Mouse (Mus musculus): ENCODE results near the gene Dnah2. TPM values are rescaled to one million over a fixed set of nuclear protein-coding genes. Genes with fewer than 3 reads are reported as not detected.
A peak's percentile ranks its signal among the peaks of the same experiment; 100 is the strongest.

The Dnah2 gene
- polyA plus RNA-seq, 1 experiment from 2014 or later: 1.4 TPM

DNA sequence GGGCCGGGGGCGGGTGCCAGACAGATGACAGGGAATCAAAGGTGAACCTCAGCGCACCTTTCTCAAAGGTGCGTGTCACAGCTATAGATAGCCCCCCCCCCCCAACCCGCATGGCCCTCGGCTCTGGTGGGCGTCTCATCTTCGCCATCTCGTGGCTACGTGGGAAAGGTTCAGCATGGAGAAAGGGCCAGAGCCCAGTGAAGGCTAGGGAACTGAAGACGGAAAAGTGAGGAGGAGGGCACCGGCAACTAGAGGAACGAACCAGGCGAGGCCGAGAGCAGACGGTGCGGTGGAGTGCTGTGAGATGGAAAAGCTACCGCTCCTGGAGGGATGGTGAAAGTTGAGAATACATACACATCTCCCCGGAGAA lies 129.5 kb downstream of the Dnah2 start:
- H3K4me1 ChIP-seq: peaks cover 57% of the 10 kb centered on the region
- H3K27me3 ChIP-seq: peaks cover 33% of the 10 kb centered on the region
- peak overlapping the region; percentile 99 for H3K27ac ChIP-seq
- WGBS: under 1% methylated on average over 19 of the region's 19 CpGs
- H3K9me3 ChIP-seq (replicated peaks): no peaks in the 10 kb centered on the region
- H3K9ac ChIP-seq: peak overlapping the region; percentile 65
- H3K4me2 ChIP-seq (replicated peaks): peak overlapping the region; percentile 99
- H3K36me3 ChIP-seq: no peaks in the 10 kb centered on the region
- no peak for ATAC-seq (ENCODE audit: low FRiP score)
- peak overlapping the region; percentile 63 for H3K4me3 ChIP-seq

DNA sequence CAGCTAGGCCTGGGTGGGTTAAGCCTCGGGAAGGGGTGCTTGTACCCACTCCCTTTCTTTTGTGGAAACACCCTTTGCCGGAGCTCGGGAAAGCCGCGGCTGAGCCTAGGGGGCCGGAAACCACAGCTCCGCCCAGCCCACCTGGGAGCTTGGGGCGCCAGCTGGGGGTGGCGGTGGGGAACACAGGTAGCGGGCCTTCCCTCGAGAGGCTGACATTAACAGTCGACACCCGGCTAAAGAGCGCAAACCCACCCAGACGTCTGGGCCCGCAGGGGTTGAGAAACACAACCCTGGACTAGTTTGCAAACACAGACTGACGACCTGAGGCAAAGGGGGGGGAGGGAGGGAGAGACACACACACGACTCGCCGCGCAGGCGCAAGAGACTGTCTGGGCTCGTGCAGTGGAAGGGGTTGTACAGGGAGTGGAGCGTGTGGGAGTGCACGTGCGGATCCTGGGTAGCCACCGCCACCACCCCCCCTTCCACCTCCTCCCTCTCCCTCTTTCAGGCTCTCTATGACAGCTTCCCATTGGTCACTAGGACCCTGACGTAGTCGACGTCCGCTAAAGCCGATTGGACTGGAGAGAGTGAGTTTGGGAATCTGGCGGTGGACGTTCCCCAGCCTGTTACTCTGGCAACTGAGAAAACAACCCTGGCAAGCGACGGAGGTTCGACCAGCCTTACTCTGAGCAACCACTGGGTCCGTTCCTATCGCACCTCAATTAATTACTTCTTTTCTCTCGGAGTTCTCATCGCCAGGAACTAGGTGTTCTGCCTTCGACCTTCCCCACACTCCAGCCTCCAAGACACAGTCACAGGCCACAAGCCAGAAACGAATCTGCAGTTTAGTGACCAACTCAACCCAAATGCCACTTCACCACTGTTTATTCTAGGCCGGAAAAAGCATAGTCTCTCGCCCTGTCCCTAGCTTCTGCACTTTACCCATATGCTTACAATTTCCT lies 130.1 kb downstream of the Dnah2 start:
- Histone ChIP-seq H3K9me3 (replicated peaks) (no peaks in the 10 kb centered on the region), H3K4me1 (peaks cover 64% of the 10 kb centered on the region), H3K27ac (peak overlapping the region; percentile 99), H3K36me3 (no peaks in the 10 kb centered on the region), H3K4me2 (replicated peaks) (peak overlapping the region; percentile 99), H3K27me3 (peaks cover 33% of the 10 kb centered on the region), H3K9ac (peak overlapping the region; percentile 65), H3K4me3 (peak overlapping the region; percentile 63)
- ATAC-seq (ENCODE audit: low FRiP score): peak; percentile 90
- under 1% methylated on average over 42 of the region's 45 CpGs for WGBS

DNA sequence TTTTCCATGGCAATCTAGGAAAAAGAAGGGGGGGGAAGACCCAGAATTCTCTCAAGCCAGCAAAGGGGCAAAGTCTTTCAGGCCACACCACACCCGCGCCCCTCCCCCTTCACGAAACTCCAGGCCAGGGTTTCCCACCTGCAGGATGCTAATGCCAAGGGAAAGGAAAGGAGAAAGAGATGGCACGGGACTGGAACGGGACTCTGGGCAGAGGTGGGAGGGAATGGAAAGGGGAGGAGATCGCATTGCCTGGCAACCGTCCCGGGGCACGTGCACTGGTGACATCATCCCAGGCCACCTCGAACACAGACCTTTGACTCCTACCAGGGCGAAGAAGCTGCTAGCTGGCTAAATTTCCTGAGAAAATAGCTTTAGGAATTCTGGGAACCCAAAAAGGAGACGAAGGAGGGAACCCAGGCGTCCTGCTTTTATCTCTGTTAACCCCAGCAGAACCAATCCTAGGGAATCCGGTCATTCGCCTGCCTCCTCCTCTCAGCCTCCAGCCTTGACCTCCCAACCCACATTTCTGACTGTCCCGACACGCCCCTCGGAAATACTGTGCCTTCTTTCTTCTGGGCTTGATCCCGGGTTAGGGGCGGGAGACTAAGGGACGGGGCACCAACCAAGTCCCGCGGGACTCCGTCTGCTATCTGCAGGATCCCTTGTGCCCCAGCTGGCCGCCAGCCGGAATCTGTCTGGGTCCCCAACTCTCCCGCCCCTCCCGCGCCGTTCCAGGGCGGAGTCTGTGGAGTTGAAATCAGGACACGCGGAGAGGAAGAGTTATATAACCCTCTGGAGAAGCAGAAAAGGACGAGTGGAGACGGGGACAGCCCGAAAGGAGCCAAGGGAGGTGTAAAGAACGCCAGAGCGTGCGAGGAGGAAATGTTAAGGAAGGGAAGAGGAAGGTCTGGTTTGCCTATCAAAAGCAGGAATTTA lies 131.2 kb downstream of the Dnah2 start:
- peak overlapping the region; percentile 99 for H3K27ac ChIP-seq
- peak; percentile 26 for ATAC-seq (ENCODE audit: low FRiP score)
- H3K27me3 ChIP-seq: peaks cover 26% of the 10 kb centered on the region
- H3K9ac ChIP-seq: peak overlapping the region; percentile 95
- H3K4me3 ChIP-seq: peak overlapping the region; percentile 63
- H3K4me2 ChIP-seq (replicated peaks): peak overlapping the region; percentile 99
- H3K4me1 ChIP-seq: peaks cover 74% of the 10 kb centered on the region
- WGBS: under 1% methylated on average over 39 of the region's 39 CpGs
- no peaks in the 10 kb centered on the region for H3K9me3 ChIP-seq (replicated peaks)
- peaks cover 4% of the 10 kb centered on the region; the same call in 1 of the 2 replicates for H3K36me3 ChIP-seq

DNA sequence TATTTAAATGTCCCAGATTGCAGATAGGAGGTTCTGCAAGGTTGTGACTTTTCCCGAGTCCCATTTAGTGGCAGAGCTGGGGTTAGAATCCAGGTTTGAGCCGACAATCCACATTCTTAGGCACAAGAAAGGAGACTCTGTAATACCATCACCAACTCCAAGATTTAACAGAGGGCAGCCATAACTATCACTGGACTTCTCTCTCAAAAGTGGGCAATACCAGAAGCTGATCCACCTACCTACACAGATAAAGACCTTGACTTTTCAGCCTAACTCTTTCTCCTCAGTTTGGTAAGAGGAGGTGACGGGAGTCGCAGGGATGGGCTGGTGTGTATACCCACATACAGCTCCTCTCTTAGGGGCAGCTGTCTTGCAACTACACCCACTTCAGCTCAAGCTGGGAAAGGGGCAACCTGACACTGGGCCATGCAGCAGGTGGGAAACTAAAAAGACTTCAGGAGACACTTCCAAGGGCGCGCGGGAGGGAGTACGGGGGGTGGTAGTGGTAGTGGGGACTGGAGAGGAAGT lies 131.9 kb downstream of the Dnah2 start:
- H3K27ac ChIP-seq: peak overlapping the region; percentile 99
- WGBS: 6% methylated on average over 8 of the region's 8 CpGs

DNA sequence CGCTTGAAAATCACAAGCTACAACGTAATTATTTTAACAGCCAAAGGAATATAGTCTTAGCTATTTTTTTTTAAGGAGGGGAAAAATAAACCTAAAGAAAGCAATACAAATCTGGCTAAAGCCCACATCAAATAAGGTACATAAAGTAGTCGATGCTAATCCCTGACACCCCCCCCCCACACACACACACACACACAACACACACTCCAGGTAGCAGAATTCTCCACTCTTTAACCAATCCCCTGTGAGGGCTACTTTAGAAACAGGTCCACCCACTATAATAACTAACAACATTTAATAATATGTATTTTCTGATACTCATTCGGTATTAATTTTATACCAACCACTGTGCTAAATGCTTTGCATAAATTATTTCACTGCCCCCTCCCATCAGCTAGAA lies 132.4 kb downstream of the Dnah2 start:
- 0% methylated on average over 4 of the region's 4 CpGs for WGBS
- Histone ChIP-seq H3K4me3 (peak overlapping the region; percentile 63), H3K9ac (peak overlapping the region; percentile 95), H3K9me3 (replicated peaks) (no peaks in the 10 kb centered on the region), H3K36me3 (peaks cover 7% of the 10 kb centered on the region; the same call in 1 of the 2 replicates), H3K27ac (peak overlapping the region; percentile 99), H3K4me2 (replicated peaks) (peak overlapping the region; percentile 99), H3K27me3 (peaks cover 14% of the 10 kb centered on the region), H3K4me1 (peaks cover 84% of the 10 kb centered on the region)
- no peak for ATAC-seq (ENCODE audit: low FRiP score)

More for the DNA sequence above, 131.9 kb downstream of the Dnah2 start:
- ATAC-seq (ENCODE audit: low FRiP score): no peak
- Histone ChIP-seq H3K4me1 (peaks cover 81% of the 10 kb centered on the region), H3K4me2 (replicated peaks) (peak overlapping the region; percentile 99), H3K9ac (peak overlapping the region; percentile 95), H3K4me3 (peak overlapping the region; percentile 63), H3K9me3 (replicated peaks) (no peaks in the 10 kb centered on the region), H3K36me3 (peaks cover 7% of the 10 kb centered on the region; the same call in 1 of the 2 replicates), H3K27me3 (peaks cover 18% of the 10 kb centered on the region)

DNA sequence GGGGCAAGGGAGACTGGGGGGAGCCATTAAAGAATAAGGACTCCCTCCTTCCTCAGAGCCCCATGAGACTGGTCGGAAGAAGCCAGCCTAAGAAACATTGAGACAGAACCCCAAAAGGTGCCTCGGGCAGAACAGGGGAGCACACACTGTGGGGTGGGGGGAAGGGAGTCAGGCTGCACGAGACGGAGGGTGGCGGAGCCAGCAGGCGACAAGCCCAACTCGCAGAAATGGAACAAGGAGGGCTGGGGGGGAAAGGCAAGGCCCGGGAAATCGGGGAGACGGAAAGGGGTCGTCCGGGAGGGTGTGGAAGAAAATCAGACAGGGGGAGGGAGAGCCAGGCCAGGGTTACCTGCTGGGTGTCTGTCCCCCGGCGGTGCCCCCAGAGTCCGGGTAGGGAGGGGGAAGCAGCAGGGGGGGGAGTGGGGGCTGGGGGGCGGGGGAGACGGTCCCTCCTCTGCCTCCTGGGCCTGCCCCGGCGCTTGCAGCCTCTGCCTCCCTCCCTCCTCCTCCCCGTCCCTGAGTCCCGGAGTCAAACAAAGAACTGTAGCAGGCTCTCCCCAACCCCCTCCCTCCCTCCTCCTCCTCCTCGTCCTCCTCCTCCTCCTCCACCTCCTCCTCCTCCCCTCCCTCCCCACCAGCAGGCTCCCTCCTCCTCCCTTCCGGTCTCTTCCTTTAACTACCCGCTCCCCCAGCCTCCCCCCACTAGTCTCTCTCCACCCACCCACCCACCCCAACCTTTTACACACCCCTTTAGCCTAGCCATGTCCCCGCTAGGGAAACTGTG lies 133.1 kb downstream of the Dnah2 start:
- H3K9me3 ChIP-seq (replicated peaks): no peaks in the 10 kb centered on the region
- peak overlapping the region; percentile 63 for H3K4me3 ChIP-seq
- H3K4me1 ChIP-seq: peaks cover 79% of the 10 kb centered on the region
- peak overlapping the region; percentile 99 for H3K4me2 ChIP-seq (replicated peaks)
- WGBS: 2% methylated on average over 14 of the region's 25 CpGs
- no peak for ATAC-seq (ENCODE audit: low FRiP score)
- peaks cover 7% of the 10 kb centered on the region for H3K27me3 ChIP-seq
- peak overlapping the region; percentile 99 for H3K27ac ChIP-seq
- peaks cover 7% of the 10 kb centered on the region; the same call in 1 of the 2 replicates for H3K36me3 ChIP-seq
- peak overlapping the region; percentile 95 for H3K9ac ChIP-seq

DNA sequence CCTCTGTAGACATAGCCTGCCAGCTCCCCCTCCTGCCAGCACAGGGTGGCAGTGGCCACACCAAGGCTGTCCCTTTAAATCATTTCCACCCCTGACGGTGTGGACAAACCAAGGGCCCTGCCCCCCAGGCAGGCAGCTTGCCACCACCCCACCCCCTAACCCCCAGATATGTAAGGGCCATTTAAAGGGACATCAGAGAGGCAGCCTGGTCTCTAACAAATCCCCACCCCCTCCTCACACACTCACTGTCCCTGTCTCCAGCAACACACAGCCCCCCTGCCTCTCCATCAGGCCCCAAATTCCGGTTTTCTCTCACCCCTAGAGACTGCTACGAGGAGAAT lies 133.6 kb downstream of the Dnah2 start:
- 2% methylated on average over 3 of the region's 3 CpGs for WGBS
- peak overlapping the region; percentile 95 for H3K9ac ChIP-seq
- peaks cover 73% of the 10 kb centered on the region for H3K4me1 ChIP-seq
- ATAC-seq (ENCODE audit: low FRiP score): peak; percentile 16; the same call in 1 of the 2 replicates
- H3K4me3 ChIP-seq: peak overlapping the region; percentile 63
- H3K36me3 ChIP-seq: peaks cover 7% of the 10 kb centered on the region; the same call in 1 of the 2 replicates
- peak overlapping the region; percentile 99 for H3K4me2 ChIP-seq (replicated peaks)
- H3K27me3 ChIP-seq: peaks cover 2% of the 10 kb centered on the region; the same call in 1 of the 2 replicates
- peak overlapping the region; percentile 99 for H3K27ac ChIP-seq
- H3K9me3 ChIP-seq (replicated peaks): no peaks in the 10 kb centered on the region

DNA sequence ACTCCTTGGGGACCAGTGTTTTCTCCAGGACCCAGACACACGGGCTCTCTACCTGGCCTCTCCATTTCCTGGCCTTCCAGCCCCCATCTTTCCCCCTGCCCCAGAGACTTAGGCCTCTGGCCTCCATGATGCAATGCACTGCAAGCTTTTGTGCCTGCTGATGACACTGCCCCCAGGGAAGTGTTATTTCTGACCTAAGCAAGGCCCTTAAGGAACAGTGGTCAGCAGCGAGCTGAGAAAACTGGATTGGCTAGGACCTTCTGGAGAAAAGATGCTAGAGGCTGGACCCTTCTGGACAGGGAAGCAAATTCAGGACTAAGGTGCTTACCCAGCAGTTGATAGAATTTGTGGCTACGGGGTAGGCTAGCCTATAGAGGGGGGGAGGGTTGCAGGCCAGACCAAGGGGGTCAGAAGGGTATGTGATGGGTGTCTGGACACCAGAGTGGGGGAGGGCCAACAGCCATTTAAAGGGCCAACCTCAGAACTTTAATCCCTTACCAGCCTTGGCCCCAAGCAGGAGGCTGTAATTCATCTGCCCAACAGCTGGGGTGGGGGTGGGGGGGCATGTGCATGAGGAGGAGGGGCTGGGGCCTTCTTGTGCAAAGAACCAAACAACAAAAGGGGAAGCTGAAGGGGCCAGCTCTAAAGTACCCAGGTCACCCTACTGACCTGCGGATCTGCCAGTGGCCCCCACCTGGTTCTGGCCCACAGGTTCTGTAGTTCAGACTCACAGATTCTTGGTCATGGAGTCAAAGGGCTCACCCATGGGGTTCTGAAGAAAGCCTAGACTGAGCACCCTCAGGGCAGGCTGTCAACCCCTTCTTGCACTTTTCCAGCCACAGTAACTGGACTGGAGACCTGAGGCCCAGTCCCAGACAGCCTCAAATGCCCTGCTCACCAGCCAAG lies 134.2 kb downstream of the Dnah2 start:
- no peaks in the 10 kb centered on the region for H3K9me3 ChIP-seq (replicated peaks)
- H3K4me1 ChIP-seq: peaks cover 67% of the 10 kb centered on the region
- H3K27ac ChIP-seq: peak overlapping the region; percentile 99
- peak overlapping the region; percentile 95 for H3K9ac ChIP-seq
- ATAC-seq (ENCODE audit: low FRiP score): no peak
- no peaks in the 10 kb centered on the region for H3K27me3 ChIP-seq
- H3K4me3 ChIP-seq: peak overlapping the region; percentile 63
- 11% methylated on average over 4 of the region's 4 CpGs for WGBS
- H3K36me3 ChIP-seq: peaks cover 7% of the 10 kb centered on the region; the same call in 1 of the 2 replicates
- peak overlapping the region; percentile 99 for H3K4me2 ChIP-seq (replicated peaks)

DNA sequence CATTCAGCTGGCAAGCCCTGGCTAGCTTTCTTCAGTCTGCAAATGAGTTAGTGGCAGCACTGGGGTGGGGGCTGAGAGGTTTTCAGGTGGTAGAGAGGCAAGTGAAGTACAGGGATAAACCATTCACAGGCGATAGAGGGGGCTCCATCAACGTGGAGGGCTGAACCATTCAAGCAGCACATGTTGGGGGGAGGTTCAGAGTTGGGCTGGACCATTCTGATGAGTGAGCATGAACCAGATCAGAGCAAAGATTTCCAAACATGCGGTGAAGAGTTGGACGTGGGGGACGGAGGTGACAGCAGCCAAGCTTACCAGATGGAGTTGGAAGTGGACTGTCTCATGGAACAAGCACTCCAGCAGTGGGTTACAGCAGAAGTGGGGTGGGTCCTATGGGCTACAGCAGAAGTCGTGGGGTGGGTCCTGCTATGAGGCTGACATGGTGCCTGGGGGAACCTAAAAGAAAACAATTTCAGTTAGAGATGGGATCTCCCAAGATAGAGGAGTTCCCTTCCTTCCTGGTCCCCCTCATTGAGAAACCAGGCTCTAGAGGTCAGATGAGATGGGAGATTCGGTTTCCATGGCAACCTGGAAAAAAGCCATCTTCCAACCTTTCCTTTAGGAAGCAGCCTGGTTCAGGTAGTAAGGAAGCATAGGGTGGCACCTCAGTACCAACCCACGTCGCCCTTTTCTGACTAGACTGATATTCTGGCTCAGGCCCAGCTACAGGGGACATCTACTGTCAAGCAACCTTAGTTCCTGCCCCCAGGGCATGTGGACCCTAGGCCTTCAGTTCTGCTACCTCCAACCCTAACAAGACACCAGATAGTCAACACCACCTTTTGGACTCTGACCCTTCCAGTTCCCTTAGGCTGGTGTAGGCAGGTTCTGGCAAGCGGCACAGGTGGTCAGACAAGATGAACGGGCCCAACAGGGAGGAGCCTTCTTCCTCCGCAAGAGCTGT lies 135.4 kb downstream of the Dnah2 start, which contains the start of gene Kdm6b:
Gene Kdm6b, minus strand, starts transcription at position 455 of the 961 bp plus-strand sequence.
- Histone ChIP-seq H3K36me3 (peaks cover 7% of the 10 kb centered on the region; the same call in 1 of the 2 replicates), H3K4me1 (peaks cover 67% of the 10 kb centered on the region), H3K27ac (peak within 1 kb of the TSS; percentile 99), H3K27me3 (no peaks in the 10 kb centered on the region), H3K4me3 (peak within 1 kb of the TSS; percentile 63), H3K9ac (peak within 1 kb of the TSS; percentile 95), H3K9me3 (replicated peaks) (no peaks in the 10 kb centered on the region), H3K4me2 (replicated peaks) (peak within 1 kb of the TSS; percentile 99)
- WGBS: 38% methylated on average over 12 of the region's 12 CpGs
- ATAC-seq (ENCODE audit: low FRiP score): no peak
